In genomic region chr5:113643107-113643848, GRCm38 (mm10) we compare ENCODE assay signal across 9 mouse cellular contexts. TPM values are rescaled to one million over a fixed set of nuclear protein-coding genes. Genes with fewer than 3 reads are reported as not detected.
DNase-seq lines count a peak whose midpoint lies in the region; ATAC-seq lines count a peak whose summit lies in the region.
"Had no signal": no experiment of that assay in that cellular context is flagged by ENCODE, and none has a peak within 500 bp of the region (broad histone marks: within the 10 kb centered on the region; RNA-seq: fewer than 3 reads in every experiment).

No protein-coding gene starts in this region.

- 48% methylated on average over 18 of the region's 18 CpGs for whole genome bisulfite sequencing in kidney, embryonic 15.5 days
- 59% methylated on average over 18 of the region's 18 CpGs for WGBS in limb, embryonic 10.5 days
- 36% methylated on average over 18 of the region's 18 CpGs for WGBS in neural tube, embryonic 15.5 days

- H3K4me2 ChIP-seq in kidney, embryonic 15.5 days, result peak overlapping the region; percentile 24; the same call in 1 of the 2 replicates
- H3K4me2 ChIP-seq in neural tube, embryonic 15.5 days, result peak overlapping the region; percentile 52
- H3K4me2 ChIP-seq: liver, embryonic 15.5 days had no signal

- H3K4me3 ChIP-seq in kidney, embryonic 15.5 days (replicated peaks), result no peak overlapping the region
- 0 out of 2 replicates have a peak overlapping the region, but pooled peaks have one; percentile 21 for H3K4me3 ChIP-seq in limb, embryonic 10.5 days
- H3K4me3 ChIP-seq in neural tube, embryonic 15.5 days (replicated peaks), result peak overlapping the region; percentile 25
- H3K4me3 ChIP-seq: liver, embryonic 15.5 days had no signal

- peaks cover 20% of the 10 kb centered on the region for H3K4me1 ChIP-seq in kidney, embryonic 15.5 days
- peaks cover 45% of the 10 kb centered on the region for H3K4me1 ChIP-seq in limb, embryonic 10.5 days
- H3K4me1 ChIP-seq in neural tube, embryonic 15.5 days, result peaks cover 11% of the 10 kb centered on the region
- H3K4me1 ChIP-seq: liver, embryonic 15.5 days had no signal

- no peaks in the 10 kb centered on the region for H3K9me3 ChIP-seq in kidney, embryonic 15.5 days (replicated peaks)
- no peaks in the 10 kb centered on the region for H3K9me3 ChIP-seq in limb, embryonic 10.5 days (replicated peaks)
- H3K9me3 ChIP-seq in neural tube, embryonic 15.5 days (replicated peaks), result no peaks in the 10 kb centered on the region
- H3K9me3 ChIP-seq: liver, embryonic 15.5 days had no signal

- no peak overlapping the region for H3K9ac ChIP-seq in kidney, embryonic 15.5 days
- H3K9ac ChIP-seq in neural tube, embryonic 15.5 days (replicated peaks), result 0 out of 2 replicates have a peak overlapping the region, but pooled peaks have one; percentile 17
- H3K9ac ChIP-seq: liver, embryonic 15.5 days had no signal

- peak; percentile 79 for ATAC-seq in kidney, embryonic 15.5 days (replicated peaks; ENCODE audit: low FRiP score)
- peak; percentile 88 for ATAC-seq in frontal cortex, adult (ENCODE audit: low TSS enrichment)
- peak; percentile 93 for ATAC-seq in neural tube, embryonic 15.5 days (ENCODE audit: low FRiP score)

- no peak overlapping the region for H3K27ac ChIP-seq in kidney, embryonic 15.5 days
- H3K27ac ChIP-seq in limb, embryonic 10.5 days, result peak overlapping the region; percentile 61; the same call in 1 of the 2 replicates
- peak overlapping the region; percentile 67 for H3K27ac ChIP-seq in neural tube, embryonic 15.5 days (replicated peaks)
- H3K27ac ChIP-seq: liver, embryonic 15.5 days had no signal

- DNase-seq in kidney, adult 18-20 months, result no peak
- peak; percentile 79 to 84 for DNase-seq in cerebellum, adult 18-20 months
- DNase-seq in limb, embryonic 10.5 days (ENCODE audit: low spot score), result peak; percentile 57
- no peak for DNase-seq in spleen, postnatal 4 days (ENCODE audit: low spot score in 2 of 2)
- DNase-seq in yolk sac, embryonic 10.5 days (ENCODE audit: low spot score), result no peak

- peaks cover 1% of the 10 kb centered on the region; the same call in 1 of the 2 replicates for H3K27me3 ChIP-seq in kidney, embryonic 15.5 days
- H3K27me3 ChIP-seq in limb, embryonic 10.5 days (ENCODE audit: low read depth, poor library complexity, severe bottlenecking), result peaks cover 6% of the 10 kb centered on the region; the same call in 1 of the 2 replicates
- H3K27me3 ChIP-seq in neural tube, embryonic 15.5 days (replicated peaks), result no peaks in the 10 kb centered on the region; the same call in 1 of the 2 replicates
- H3K27me3 ChIP-seq: liver, embryonic 15.5 days had no signal

- no peaks in the 10 kb centered on the region for H3K36me3 ChIP-seq in kidney, embryonic 15.5 days
- H3K36me3 ChIP-seq in limb, embryonic 10.5 days, result no peaks in the 10 kb centered on the region
- H3K36me3 ChIP-seq in neural tube, embryonic 15.5 days, result no peaks in the 10 kb centered on the region
- H3K36me3 ChIP-seq: liver, embryonic 15.5 days had no signal

RNA-seq across cellular contexts. Expression of gene Cmklr1, which starts 6.9 kb away (rescaled TPM):
- polyA plus RNA-seq in kidney, embryonic 15.5 days (2015; fragmentation: Nextera tagmentation; extraction: Ambion mirVana), result 5.0 and 6.0 TPM in 2 replicates
- 2.3 and 3.4 TPM in 2 replicates for polyA plus RNA-seq in limb, embryonic 10.5 days (2016; fragmentation: Nextera tagmentation; extraction: Ambion mirVana)
- polyA plus RNA-seq in neural tube, embryonic 15.5 days (2015; fragmentation: Nextera tagmentation; extraction: Ambion mirVana), result 2.9 and 3.2 TPM in 2 replicates

Comparison
In these comparisons a context has a peak if more than half of its experiments do, and no peak if none do; other contexts are left out.
1. DNase-seq: peak in cerebellum, adult 18-20 months (2 of 2) and limb, embryonic 10.5 days (single experiment); none in kidney, adult 18-20 months (single experiment), spleen, postnatal 4 days (0 of 2) and yolk sac, embryonic 10.5 days (single experiment).
2. Peak in every context shown above with its lines, with median percentiles within 50 percentile points of each other: ATAC-seq.